ENCODE assay signal across 12 mouse cellular contexts in the genomic region with DNA sequence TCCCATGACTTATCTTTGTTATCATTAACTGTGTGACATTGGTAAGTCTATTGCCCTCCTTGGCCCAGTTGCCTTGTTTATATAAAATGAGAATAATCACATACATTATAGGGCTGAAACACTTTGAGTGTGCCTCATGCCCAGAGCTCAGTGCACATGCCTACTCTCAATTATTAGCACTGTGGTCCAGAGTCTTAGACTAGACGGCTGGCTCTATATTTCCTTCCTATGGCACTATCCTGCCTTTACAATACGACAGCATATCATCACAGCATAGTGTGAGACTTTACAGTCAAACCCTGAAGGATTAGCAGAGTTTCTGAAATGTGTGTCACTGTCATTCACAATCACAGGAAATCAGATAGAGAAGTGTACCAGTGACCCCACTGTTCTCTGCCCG. TPM values are rescaled to one million over a fixed set of nuclear protein-coding genes. Genes with fewer than 3 reads are reported as not detected.
DNase-seq lines count a peak whose midpoint lies in the region; ATAC-seq lines count a peak whose summit lies in the region.
"Had no signal": no experiment of that assay in that cellular context is flagged by ENCODE, and none has a peak within 500 bp of the region (broad histone marks: within the 10 kb centered on the region; RNA-seq: fewer than 3 reads in every experiment).

No protein-coding gene starts in this region.

- no peaks in the 10 kb centered on the region for H3K36me3 ChIP-seq in heart, embryonic 14.5 days (ENCODE audit: control insufficient read depth, insufficient read depth, low read length)
- no peaks in the 10 kb centered on the region for H3K36me3 ChIP-seq in embryonic facial prominence, embryonic 13.5 days
- H3K36me3 ChIP-seq in hindbrain, embryonic 14.5 days (replicated peaks; ENCODE audit: control insufficient read depth, insufficient read depth), result no peaks in the 10 kb centered on the region
- H3K36me3 ChIP-seq in midbrain, embryonic 15.5 days (replicated peaks), result no peaks in the 10 kb centered on the region

- intact Hi-C loops in heart, postnatal 14 days (cut with DNase I), result no loop called here

- no peaks in the 10 kb centered on the region for H3K9me3 ChIP-seq in heart, embryonic 14.5 days (ENCODE audit: control insufficient read depth, low read length)
- no peaks in the 10 kb centered on the region for H3K9me3 ChIP-seq in embryonic facial prominence, embryonic 13.5 days
- H3K9me3 ChIP-seq in hindbrain, embryonic 14.5 days (ENCODE audit: control insufficient read depth, low read length), result no peaks in the 10 kb centered on the region
- H3K9me3 ChIP-seq in midbrain, embryonic 15.5 days, result no peaks in the 10 kb centered on the region

- ATAC-seq in heart, embryonic 14.5 days (ENCODE audit: insufficient number of reproducible peaks, insufficient read depth, low FRiP score, low read depth), result peak; percentile 23; the same call in 1 of the 2 replicates
- ATAC-seq in embryonic facial prominence, embryonic 13.5 days (ENCODE audit: insufficient number of reproducible peaks, insufficient read depth, low FRiP score, low TSS enrichment, low read depth), result no peak
- no peak for ATAC-seq in hindbrain, embryonic 14.5 days (ENCODE audit: low FRiP score)
- ATAC-seq in midbrain, embryonic 15.5 days (replicated peaks), result no peak
- ATAC-seq in granulocyte monocyte progenitor cell, adult 5-6 weeks (replicated peaks; ENCODE audit: poor library complexity, severe bottlenecking), result no peak

- peak overlapping the region in 1 of 2 experiments; percentile 12; a peak in 2 of 4 replicates for H3K4me3 ChIP-seq in heart, embryonic 14.5 days (ENCODE audit: control insufficient read depth in 1 of 2, insufficient read depth in 1 of 2, low read depth in 1 of 2, low read length in 2 of 2)
- peak overlapping the region; percentile 32; the same call in 1 of the 2 replicates for H3K4me3 ChIP-seq in embryonic facial prominence, embryonic 13.5 days
- H3K4me3 ChIP-seq in hindbrain, embryonic 14.5 days (replicated peaks; ENCODE audit: low read length), result no peak overlapping the region; the same call in 1 of the 2 replicates
- H3K4me3 ChIP-seq in midbrain, embryonic 15.5 days, result peak overlapping the region; percentile 25; the same call in 1 of the 2 replicates

- WGBS in heart, embryonic 14.5 days, result 2% methylated on average over 3 of the region's 3 CpGs
- 2% methylated on average over 3 of the region's 3 CpGs for WGBS in embryonic facial prominence, embryonic 13.5 days
- 25% methylated on average over 3 of the region's 3 CpGs for WGBS in hindbrain, embryonic 14.5 days
- 26% methylated on average over 3 of the region's 3 CpGs for WGBS in midbrain, embryonic 15.5 days

- H3K4me1 ChIP-seq in heart, embryonic 14.5 days (ENCODE audit: control insufficient read depth in 2 of 2, insufficient read depth in 2 of 2, low read length in 2 of 2), result peaks cover 15 to 36% of the 10 kb centered on the region in 2 experiments
- H3K4me1 ChIP-seq in embryonic facial prominence, embryonic 13.5 days, result peaks cover 30% of the 10 kb centered on the region
- H3K4me1 ChIP-seq in hindbrain, embryonic 14.5 days (replicated peaks; ENCODE audit: control insufficient read depth, insufficient read depth, low read length), result peaks cover 8% of the 10 kb centered on the region; the same call in 1 of the 2 replicates
- peaks cover 13% of the 10 kb centered on the region for H3K4me1 ChIP-seq in midbrain, embryonic 15.5 days

- H3K9ac ChIP-seq in heart, embryonic 14.5 days (ENCODE audit: low read length), result peak overlapping the region; percentile 47
- H3K9ac ChIP-seq in embryonic facial prominence, embryonic 13.5 days, result no peak overlapping the region
- H3K9ac ChIP-seq in hindbrain, embryonic 14.5 days, result no peak overlapping the region
- no peak overlapping the region for H3K9ac ChIP-seq in midbrain, embryonic 15.5 days

- peak overlapping the region; percentile 79 to 82 for H3K27ac ChIP-seq in heart, embryonic 14.5 days (replicated peaks in 1 of 2; ENCODE audit: control insufficient read depth in 1 of 2, insufficient read depth in 1 of 2, low read depth in 2 of 2, low read length in 2 of 2)
- peak overlapping the region; percentile 69 for H3K27ac ChIP-seq in embryonic facial prominence, embryonic 13.5 days
- H3K27ac ChIP-seq in hindbrain, embryonic 14.5 days, result no peak overlapping the region
- no peak overlapping the region for H3K27ac ChIP-seq in midbrain, embryonic 15.5 days

- H3K27me3 ChIP-seq in heart, embryonic 14.5 days (ENCODE audit: control insufficient read depth, insufficient read depth, low read length), result no peaks in the 10 kb centered on the region
- H3K27me3 ChIP-seq in embryonic facial prominence, embryonic 13.5 days, result peaks cover 7% of the 10 kb centered on the region; the same call in 1 of the 2 replicates
- H3K27me3 ChIP-seq in hindbrain, embryonic 14.5 days (ENCODE audit: control insufficient read depth, insufficient read depth, low read length), result peaks cover 49% of the 10 kb centered on the region
- H3K27me3 ChIP-seq in midbrain, embryonic 15.5 days (replicated peaks), result peaks cover 21% of the 10 kb centered on the region

- H3K4me2 ChIP-seq in heart, embryonic 14.5 days (ENCODE audit: low read length), result peak overlapping the region; percentile 60
- peak overlapping the region; percentile 59 for H3K4me2 ChIP-seq in embryonic facial prominence, embryonic 13.5 days
- H3K4me2 ChIP-seq in hindbrain, embryonic 14.5 days (replicated peaks), result peak overlapping the region; percentile 41
- peak overlapping the region; percentile 45 for H3K4me2 ChIP-seq in midbrain, embryonic 15.5 days

- no peak for DNase-seq in heart, postnatal 14 days
- DNase-seq in hindbrain, embryonic 14.5 days (ENCODE audit: low spot score), result no peak
- no peak for DNase-seq in thymus, postnatal 25 days
- DNase-seq in urinary bladder, adult 2 months (ENCODE audit: low spot score), result no peak
- DNase-seq: cerebellum, adult 11-12 months had no signal

RNA-seq across cellular contexts. Expression of a gene that starts 48.4 kb away (rescaled TPM):
- polyA plus RNA-seq in heart, embryonic 14.5 days (2014; fragmentation: Nextera tagmentation; extraction: Ambion mirVana), result 0.14 TPM in 1 of 2 replicates, not detected in the other
- total RNA-seq in heart, postnatal 14 days (2021), result not detected
- polyA plus RNA-seq in embryonic facial prominence, embryonic 13.5 days (2015; fragmentation: Nextera tagmentation; extraction: Ambion mirVana), result 0.48 and 0.51 TPM in 2 replicates
- 0.66 TPM in 1 of 2 replicates, not detected in the other for polyA plus RNA-seq in hindbrain, embryonic 14.5 days (2014; fragmentation: Nextera tagmentation; extraction: Ambion mirVana)
- 0.29 and 0.63 TPM in 2 replicates for polyA plus RNA-seq in midbrain, embryonic 15.5 days (2015; fragmentation: Nextera tagmentation; extraction: Ambion mirVana)
- total RNA-seq in granulocyte monocyte progenitor cell, adult 5-6 weeks (2014; fragmentation: Nextera tagmentation), result not detected in 2 replicates
- not detected in 2 replicates for total RNA-seq in granulocyte monocyte progenitor cell, adult 5-6 weeks (2017)
- 0.12 TPM in 1 of 2 replicates, not detected in the other for polyA plus RNA-seq in urinary bladder, adult 2 months (2012; rRNA removed)
- total RNA-seq: layer of hippocampus, postnatal 14 days; megakaryocyte-erythroid progenitor cell, adult 5-6 weeks had no signal
- polyA plus RNA-seq: small intestine, adult 2 months had no signal

Comparison
In these comparisons a context has a peak if more than half of its experiments do, and no peak if none do; other contexts are left out.
1. H3K27ac ChIP-seq: peak in heart, embryonic 14.5 days (2 of 2) and embryonic facial prominence, embryonic 13.5 days (single experiment); none in hindbrain, embryonic 14.5 days (single experiment) and midbrain, embryonic 15.5 days (single experiment).
2. Peak in every context shown above with its lines, with median percentiles within 50 percentile points of each other: H3K4me2 ChIP-seq.